Mouse (Mus musculus) retina, postnatal 1 day (tissue): ENCODE results near the gene Fam241a.

Experiments
- DNase-seq: peaks from one replicate; pipeline ENCODE4 v3.0.0-alpha.2; 2012

Gene Fam241a

GRCm38 (mm10) chr3:127834040-127834439 lies 62.1 kb downstream of the Fam241a start:
- DNase-seq, result no peak

GRCm38 (mm10) chr3:127831079-127831478 lies 65.0 kb downstream of the Fam241a start:
- DNase-seq, result no peak

- no peak for DNase-seq
Measured at GRCm38 (mm10) chr3:127830183-127830582, 65.9 kb downstream of the Fam241a start.

- peak; percentile 29 for DNase-seq
Measured at GRCm38 (mm10) chr3:127827123-127827522, 69.0 kb downstream of the Fam241a start.

GRCm38 (mm10) chr3:127826503-127826902 lies 69.6 kb downstream of the Fam241a start:
- no peak for DNase-seq

GRCm38 (mm10) chr3:127823886-127824863 lies 71.9 kb downstream of the Fam241a start:
- no peak for DNase-seq

- DNase-seq, result no peak
Measured at GRCm38 (mm10) chr3:127821209-127821608, 74.9 kb downstream of the Fam241a start.

GRCm38 (mm10) chr3:127820400-127820799 lies 75.7 kb downstream of the Fam241a start:
- no peak for DNase-seq
